Mouse (Mus musculus): ENCODE measurements at regions not wholly inside any gene's neighbourhood (a gene's known extent, or its start where the extent isn't known, plus 50 kb on each side); places are given as distances from the start of the nearest gene placed in this dataset.
A peak's percentile ranks its signal among the peaks of the same experiment; 100 is the strongest.

DNA sequence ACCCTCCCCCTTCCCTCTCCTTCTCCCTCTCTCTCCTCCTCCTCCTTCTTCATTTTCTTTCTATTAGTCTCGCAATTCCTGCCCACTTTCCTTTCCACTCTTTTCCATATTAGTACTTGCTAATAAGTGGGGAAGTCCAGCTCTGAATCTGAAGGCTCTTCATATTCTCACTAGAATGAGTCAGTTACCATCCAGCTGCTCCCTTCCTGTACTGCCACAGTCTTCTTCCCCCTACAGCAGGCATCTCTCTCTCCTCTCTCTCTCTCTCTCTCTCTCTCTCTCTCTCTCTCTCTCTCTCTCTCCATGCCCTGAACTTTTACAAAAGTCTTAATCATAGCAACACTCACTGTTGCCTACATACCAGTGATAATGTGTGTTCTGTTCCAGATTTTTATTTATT lies 226.6 kb upstream of the Pter start:
- no peak for DNase-seq (ENCODE audit: low spot score)

DNA sequence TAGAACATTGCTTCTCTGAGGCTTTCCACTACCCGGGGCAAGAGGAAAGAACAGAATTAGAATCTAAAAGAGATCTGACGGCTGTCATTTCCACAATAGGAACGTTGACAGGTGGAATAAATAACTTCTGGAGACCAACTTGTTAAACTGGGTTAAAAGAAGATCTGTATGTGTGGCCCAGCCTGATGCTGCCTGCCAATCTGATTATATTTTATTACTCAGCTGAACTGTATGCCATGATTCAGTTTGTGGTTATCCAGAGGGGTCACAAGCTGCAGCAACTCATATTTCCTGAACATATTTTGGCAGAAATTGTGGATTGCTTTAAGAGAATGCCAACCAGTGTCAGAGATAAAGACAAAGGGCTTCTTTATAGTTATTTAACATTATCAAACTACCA lies 224.5 kb upstream of the Pter start:
- DNase-seq (ENCODE audit: low spot score): no peak

DNA sequence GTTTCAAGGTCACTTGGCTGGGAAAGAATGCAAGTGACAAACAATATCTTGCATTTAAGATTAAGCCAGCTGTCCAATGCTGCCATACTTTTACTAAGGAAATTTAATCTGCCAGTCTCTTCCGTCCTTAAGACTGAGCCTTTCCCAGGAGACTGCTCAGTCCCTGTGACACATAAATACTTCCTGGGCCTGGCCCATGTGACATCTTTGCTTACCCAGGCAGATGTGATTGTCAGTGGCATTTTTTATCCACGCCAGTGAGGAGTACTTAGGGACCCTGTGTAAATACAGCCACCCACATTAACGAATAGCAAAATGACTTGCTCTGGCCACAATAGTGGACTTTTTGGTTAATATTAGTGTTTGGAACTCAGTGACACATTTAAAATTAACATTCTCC lies 216.3 kb upstream of the Pter start:
- no peak for DNase-seq (ENCODE audit: low spot score)

DNA sequence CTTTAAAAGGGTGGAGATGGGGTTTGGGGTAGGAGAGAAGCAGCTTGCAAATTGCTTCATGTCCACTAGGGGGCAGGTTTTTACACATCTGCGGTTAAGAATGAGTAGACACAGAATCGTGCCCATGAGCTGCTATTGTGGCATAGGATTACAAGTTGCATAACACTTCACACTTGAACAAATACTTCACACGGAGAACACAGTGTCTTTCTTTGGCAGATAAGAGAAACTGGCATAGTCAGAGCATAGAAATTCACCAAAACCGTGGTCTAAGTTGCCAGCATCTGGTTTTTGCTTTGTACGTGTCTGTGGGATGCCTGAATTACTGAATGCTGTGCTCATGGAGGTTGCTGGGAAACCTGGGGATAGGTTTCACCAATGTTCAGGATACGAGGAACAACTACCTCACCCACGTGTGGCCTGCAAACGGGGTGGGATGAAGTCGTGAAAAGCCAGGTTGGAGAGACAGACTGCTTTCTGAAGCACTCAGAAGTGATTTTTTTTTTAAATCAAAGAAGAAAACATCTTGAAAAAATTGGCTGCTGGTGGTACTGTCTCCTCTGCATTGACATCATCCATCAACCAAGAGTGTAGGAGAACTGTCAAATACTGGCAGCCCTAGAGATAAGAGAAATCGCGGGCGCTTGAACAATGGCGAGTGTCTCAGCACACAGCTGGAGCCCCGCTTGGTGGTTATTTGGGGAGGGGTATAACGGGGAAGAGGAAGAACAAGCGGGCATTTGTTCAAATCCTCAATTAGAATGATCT lies 214.5 kb upstream of the Pter start:
- DNase-seq (ENCODE audit: low spot score): peak; percentile 3

DNA sequence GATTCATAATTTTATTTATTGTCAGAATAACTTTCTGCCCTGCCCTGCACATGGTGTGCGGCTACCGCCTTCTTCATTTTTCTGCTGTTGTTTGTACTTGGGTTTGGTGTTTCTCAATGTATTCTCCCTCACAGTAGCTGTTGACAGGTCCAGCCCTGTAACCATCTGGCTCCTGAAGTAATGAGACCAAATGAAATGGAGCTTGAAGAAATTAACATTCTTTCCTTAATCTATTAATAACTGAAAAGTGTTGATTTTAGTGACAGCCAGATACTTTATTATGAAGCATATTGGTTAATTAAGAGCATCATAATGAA lies 214.0 kb upstream of the Pter start:
- DNase-seq (ENCODE audit: low spot score): no peak

DNA sequence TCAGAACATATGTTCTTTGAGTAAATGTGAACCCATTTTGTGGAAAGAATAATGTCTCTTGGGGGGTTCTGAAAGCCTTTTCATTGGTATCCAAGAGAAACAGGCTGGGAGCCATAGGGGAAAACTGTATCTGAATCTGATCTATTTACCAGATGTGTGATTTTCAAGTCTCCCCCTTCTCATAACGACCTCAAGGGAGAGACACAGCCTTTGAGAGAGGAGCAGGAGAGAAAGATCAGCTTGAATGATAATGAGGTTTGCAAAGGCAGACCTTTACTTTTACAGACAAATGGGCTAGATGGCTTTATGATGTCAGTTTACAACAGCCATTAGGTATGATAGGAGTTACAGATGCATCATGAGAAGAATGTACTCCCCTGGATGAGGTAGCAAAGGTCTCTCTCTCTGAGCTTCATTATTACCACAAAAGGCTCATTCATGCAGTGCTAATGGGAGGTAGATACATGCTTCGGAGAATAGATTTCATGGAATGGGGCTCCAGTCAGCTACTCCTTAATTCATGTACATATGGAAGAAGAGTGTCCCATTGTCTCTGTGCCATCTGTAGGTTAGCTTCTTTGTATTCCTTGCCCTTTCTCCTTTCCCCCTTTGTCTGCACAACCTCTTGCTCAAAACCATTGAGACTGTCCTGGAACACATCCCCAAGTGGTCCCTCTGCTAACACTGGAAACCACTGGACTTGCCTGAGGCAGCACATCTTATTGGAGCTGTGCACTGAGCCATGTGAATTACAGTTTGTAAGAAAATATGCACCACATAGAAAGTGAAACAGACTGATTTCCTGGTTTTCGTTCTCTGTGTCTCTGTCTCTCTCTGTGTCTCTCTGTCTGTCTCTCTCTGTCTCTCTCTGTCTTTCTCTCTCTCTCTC lies 207.5 kb upstream of the Pter start:
- no peak for DNase-seq (ENCODE audit: low spot score)

DNA sequence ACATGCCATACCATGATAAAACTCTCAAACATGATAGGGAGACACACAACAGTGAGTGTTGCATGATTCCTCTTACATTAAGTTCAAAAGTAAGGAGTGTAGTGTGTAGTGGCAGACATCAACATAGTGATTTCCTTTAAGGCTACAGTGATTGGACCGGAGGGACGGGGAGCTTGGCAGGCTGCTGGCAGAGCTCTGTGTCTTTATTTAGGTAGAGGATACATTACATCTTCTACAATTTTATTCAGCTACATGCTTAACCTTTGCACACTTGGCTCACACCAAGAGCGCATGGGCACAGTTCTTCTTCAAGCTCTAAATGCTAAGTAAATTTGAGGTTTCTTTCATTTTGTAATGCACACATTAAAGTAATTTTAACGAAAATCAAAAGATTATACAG lies 194.6 kb upstream of the Pter start:
- DNase-seq (ENCODE audit: low spot score): no peak

DNA sequence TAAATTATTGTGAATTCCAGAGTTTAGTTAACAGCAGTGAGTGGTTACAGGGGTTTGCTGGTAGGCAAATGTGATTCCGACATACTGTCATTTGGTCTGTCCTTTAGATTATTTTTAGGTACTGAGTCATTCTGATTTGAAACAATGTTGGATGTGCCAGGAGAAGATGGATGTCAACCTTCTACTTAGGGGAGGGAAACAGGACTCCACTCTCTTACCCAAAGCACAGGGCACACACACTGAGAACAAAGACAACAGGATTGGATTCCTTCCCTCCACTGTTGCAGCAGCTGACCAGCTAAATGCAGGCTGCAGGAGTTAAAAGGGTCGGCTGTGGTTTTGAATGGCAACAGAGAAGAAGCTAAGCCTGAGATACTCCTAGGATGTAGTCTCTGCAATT lies 186.7 kb upstream of the Pter start:
- no peak for DNase-seq (ENCODE audit: low spot score)

DNA sequence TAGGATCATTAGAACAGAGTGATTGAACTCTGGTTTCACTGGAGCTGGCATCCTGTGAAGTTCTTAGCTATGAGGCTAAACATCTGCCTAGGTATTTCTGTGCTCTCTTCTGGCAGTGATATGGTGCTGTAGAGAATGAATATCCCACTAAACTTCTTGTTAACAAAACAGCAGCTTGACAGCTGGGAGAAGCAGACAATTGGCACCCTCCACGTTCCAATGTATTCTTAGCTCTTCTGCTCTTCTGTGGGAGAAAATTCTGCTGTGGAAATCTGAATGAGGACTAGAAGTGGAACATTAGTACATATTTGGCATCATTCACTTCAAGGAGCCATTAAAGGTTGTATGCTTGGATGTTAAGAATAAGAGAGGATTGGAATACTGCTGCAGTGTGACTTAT lies 177.0 kb upstream of the Pter start:
- no peak for DNase-seq (ENCODE audit: low spot score)

DNA sequence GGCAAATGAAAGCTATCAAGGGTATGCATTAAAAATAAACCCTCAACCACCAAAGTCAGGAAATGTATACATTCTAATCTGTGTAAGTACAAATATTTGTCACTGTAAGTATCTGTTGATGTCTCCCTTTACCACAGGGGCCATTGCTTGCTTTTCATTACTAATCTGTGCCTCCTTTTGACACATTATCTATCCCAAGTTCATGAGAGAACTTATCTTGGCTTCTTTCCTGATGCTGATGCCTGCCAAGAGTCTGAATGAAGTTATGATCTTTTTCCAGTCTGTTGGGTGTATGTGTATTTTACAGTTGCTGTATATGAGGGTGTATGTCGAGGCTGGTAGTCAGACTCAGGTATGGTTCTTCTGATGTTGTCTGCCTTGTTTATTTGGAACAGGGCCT lies 165.0 kb upstream of the Pter start:
- DNase-seq (ENCODE audit: low spot score): no peak

DNA sequence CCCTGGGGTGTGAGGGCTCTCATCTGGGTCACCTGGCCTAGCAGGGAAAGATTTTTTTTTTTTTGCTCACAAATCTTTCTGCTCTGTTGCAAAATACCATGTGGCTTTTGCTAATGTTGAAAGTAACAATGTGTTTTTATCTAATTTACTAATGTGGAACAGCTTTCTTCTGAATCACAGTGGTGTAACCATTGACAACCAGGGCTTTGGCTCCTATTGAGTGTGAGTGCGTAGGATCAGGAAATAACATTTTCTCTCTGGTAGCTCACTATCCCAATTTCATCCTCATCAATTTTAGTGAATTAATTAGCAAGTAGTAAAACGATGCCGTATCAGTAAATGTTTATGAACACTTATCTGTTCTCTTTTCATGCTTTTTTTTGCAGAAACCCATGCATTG lies 163.9 kb upstream of the Pter start:
- no peak for DNase-seq (ENCODE audit: low spot score)

DNA sequence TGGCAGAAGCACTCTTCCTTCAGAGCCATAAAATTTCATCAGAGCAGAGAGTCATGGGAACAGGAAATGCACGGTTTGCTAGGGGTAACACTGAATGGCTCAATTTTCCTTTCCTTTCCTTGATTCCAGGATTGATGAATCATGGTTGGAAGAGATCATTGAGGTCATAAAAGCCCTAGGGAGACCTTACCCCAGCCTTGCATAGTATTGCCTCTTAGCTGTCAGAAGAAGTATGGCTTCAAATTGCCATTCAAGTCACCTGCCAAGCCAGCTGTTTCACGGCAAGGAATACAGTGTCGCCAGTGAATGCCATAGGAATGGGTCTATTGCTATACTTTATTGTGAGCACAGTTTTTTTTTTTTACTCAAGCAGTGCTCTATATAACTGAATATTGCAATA lies 162.4 kb upstream of the Pter start:
- DNase-seq (ENCODE audit: low spot score): no peak

DNA sequence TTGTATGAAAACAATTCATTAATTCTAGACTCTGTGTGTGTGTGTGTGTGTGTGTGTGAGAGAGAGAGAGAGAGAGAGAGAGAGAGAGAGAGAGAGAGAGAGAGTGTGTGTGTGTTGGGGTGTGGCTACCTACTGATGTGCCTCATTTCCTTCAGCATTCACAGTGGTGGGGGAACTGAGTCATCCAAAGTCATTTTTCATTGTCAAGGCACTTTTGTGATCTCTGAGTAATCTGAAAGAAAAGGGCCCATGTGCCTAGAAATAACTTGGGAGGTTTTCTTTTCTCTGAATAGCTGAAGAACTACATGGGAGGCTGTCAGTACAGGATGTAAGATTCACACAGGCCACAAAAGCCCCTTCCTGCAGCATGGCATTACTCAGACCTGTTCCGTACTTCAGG lies 159.3 kb upstream of the Pter start:
- DNase-seq (ENCODE audit: low spot score): no peak

DNA sequence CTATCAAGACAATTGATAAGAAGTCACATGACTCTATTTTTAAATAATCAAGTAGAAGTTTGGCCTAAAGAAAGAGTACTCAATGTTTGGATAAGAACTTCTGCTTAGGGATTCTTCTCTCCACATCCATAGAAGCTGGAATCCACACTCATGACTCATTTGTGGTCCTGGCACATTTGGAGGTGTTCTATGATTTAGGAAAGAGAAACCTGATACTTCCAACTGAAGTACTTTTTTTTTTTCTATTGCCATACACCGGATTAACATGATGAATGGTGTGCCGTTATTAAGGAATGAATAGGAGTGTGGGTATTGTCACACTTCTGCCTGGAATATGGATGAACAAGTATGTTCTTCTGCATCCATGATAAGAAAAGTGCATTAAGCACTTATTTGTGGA lies 158.5 kb upstream of the Pter start:
- no peak for DNase-seq (ENCODE audit: low spot score)

DNA sequence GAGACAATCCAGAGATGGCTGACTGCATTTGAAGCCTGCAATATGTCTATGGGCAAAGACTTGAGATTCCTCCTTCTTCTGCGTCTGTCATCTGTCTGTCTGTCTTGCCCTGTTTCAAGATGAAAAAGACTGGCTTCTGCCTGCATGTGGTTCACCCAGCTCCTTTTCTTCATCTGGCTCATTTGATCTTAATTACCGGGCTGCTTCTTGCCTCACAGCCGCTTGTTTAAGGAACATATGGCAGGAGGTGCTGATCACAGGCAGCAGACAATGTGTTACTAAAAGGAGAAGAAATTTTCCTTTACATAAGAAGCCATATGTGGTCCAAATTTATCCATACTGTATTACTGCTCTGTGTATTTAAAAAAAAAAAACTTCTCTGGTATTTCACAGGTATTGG lies 147.0 kb upstream of the Pter start:
- DNase-seq (ENCODE audit: low spot score): no peak

DNA sequence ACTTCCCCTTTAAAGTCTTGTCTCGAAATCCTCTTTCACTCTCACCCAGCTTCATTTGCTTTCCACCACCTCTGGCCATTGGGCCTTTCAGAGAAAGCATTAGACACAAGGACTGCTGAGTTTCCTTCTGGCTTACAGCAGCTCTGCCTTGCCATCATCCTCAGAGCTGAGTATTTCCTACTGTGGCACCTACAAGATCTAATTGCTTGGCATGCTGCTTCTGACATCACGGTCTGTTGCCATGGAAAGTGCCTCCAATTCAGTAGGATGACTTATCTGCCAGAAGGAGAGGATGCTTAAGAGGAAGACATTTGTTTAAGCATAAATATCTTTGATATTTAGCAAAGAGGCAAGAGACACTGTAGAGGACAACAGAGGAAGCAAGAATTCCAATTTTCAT lies 146.1 kb upstream of the Pter start:
- DNase-seq (ENCODE audit: low spot score): no peak

DNA sequence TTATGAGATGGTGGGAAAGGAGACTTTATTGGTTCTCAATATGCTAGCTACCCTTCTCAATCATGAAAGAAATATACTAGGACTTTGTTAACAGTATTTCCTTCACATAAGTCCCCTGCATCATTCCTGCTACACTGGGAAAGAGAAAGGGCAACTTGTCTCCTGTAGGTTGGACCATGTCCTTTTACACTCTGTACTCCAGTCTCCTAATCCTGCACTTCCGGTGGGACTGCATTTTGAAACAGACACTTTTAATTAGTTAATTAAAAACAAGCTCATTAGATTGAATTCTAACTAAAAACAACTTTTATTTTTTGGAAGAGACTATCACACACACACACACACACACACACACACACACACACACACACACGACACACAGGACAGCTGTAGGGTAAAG lies 131.2 kb upstream of the Pter start:
- DNase-seq (ENCODE audit: low spot score): no peak

DNA sequence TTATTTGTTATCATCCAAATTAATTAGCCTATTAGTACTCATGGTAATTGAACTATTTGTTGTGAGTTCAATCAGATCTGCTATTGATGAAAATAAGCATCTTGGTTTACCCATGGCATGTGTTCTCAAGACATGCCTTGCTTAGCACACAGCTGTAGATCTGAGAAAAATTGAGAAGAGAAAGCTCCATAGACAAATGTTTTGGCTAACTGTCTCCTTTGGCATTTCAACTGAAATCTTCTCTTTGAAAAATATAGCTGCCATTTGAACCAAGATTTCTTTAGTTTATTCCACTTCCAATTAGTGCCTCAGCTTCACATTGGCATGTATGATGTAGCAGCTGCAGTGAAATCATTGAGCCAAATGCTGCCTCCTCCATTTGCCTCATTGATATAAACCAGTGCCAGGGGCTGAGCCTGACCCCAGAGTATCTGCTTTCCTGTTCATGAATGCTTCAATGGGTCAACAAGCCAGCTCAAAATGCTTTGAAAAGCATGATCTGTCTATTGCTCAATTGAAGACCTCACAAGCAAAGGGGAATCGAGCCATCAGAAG lies 126.1 kb upstream of the Pter start:
- no peak for DNase-seq (ENCODE audit: low spot score)

DNA sequence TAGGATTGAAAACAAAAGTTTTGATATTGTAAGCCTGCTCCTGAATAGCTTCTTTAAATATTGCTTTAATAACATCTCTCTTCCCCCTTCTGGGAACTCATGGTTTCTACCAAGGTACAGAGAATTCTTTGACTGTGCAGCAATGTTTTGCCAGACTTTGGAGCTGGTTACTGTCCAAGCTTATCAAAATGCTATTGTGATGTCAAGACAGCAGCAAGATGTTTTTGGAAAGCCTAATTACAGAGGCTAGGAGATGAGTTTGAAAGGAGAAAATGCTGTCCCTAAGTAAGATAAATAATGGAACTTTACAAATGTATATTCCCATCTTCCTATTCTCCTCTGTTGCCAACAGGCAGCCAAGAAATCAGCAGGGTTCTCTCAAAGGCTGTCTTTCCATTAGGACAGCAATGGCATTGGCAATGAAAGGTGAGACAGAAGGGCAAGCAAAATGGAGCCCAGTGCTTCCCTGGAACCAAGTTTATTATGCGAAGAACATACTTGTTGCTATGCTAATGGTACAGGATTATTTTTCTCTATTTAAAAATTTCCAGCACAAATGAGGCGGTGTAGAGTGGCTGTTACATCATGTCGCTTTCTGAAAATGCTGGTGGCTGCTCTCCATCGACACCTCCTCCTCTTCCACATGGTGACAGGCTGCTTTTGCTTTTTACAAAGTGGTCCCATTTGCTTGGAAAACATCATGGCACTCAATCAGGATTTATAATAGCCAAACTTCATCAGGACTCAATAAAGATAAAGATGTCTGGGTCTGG lies 124.5 kb upstream of the Pter start:
- DNase-seq (ENCODE audit: low spot score): no peak

DNA sequence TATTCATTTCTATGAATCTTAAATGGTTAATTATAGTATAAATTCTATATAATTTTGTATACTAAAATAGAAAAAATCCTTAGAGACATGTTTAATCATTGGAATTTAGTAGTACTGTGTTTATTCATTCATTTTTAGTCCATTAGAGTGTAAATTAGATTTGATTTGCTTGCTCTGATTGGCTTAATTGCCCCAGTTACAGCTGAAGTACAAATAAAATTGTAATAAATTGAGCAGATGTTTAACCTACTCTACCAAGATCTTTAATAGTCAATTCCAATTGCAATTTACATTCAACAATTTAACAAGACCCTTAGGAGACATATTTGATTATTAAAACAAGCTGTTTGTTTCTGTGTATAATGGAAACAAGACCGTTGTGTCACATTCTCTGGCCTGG lies 121.2 kb upstream of the Pter start:
- DNase-seq (ENCODE audit: low spot score): no peak

DNA sequence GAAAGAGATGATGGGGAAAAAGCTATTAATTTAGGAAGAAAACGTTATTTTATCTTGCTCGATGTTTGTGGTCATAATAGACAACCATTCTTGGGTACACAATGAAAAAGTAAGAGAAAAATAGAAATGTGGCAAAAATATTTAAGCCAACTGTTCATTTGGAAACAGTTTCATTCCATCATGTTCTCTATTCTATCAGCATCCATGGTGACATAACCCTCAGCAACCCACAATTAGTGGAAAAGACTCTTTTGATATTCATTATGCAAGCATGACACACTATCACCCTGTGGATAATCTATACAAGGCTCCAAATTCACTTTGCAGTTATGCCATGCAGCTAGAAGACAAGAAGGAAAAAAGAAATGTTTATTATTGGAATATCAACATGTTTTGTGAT lies 118.7 kb upstream of the Pter start:
- DNase-seq (ENCODE audit: low spot score): no peak

DNA sequence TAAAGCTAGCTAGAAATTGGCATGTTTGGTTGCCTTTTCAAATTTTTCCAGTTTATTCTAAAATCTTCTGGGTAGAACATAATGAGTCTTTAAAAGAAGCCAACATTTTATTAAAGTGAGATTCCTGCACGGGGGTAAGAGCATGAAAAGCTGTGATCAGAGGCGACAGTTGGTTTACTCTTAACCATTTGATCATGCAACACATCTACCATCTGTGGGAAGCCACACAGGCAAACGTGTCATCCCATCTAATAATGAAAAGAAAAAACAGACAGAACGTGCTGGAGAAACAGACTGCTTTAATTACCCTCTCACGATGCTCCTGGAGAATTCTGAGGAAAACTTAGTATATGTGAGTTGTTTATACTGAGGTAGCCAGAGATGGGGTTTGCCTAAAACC lies 115.4 kb upstream of the Pter start:
- no peak for DNase-seq (ENCODE audit: low spot score)

DNA sequence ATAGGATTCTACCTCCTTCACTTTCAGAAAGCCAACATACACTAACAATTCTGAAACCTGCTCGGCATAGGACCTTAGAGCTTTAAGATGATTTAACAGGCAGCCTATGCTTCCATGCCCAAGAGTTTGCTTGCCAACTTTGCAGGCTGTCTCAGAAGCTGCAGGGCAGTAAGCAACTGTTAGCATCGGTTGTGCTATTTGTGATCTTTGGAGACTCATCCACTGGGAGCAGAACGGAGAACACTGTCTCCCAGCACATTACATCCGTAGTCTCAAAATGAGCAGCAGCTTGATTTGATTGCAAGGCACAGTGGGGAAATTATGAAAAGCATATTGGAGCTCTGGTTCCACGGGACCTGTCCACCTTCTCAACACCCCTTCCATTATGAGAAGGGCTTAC lies 108.5 kb upstream of the Pter start:
- no peak for DNase-seq (ENCODE audit: low spot score)

Measured in ovary, postnatal 10 days (tissue).